In genomic region chr16:18626376-18626878, GRCm38 (mm10) we compare ENCODE assay signal across 7 mouse cellular contexts. TPM values are rescaled to one million over a fixed set of nuclear protein-coding genes. Genes with fewer than 3 reads are reported as not detected.
DNase-seq lines count a peak whose midpoint lies in the region; ATAC-seq and TF ChIP-seq lines count a peak whose summit lies in the region.

TSS of gene Gm49601 (minus strand) at chr16:18626427.

- no peaks in the 10 kb centered on the region for H3K9me3 ChIP-seq in embryonic facial prominence, embryonic 11.5 days (replicated peaks; ENCODE audit: control insufficient read depth, low read length)
- H3K9me3 ChIP-seq in limb, embryonic 12.5 days = no peaks in the 10 kb centered on the region
- H3K9me3 ChIP-seq in midbrain, embryonic 15.5 days = no peaks in the 10 kb centered on the region

- no peak; the same call in 1 of the 2 replicates for TF ChIP-seq CTCF in heart, adult 2 months (IDR thresholded peaks at IDR 0.05)
- peak; percentile 78 for TF ChIP-seq CTCF in kidney, adult 2 months (conservative IDR thresholded peaks at IDR 0.05; ENCODE audit: insufficient read depth, insufficient read length, low read depth, low read length)

- H3K4me2 ChIP-seq in embryonic facial prominence, embryonic 11.5 days (ENCODE audit: low read depth, low read length) = peak within 1 kb of the TSS; percentile 89
- peak within 1 kb of the TSS; percentile 73 for H3K4me2 ChIP-seq in limb, embryonic 12.5 days
- H3K4me2 ChIP-seq in midbrain, embryonic 15.5 days = peak within 1 kb of the TSS; percentile 94

- H3K27ac ChIP-seq in embryonic facial prominence, embryonic 11.5 days (replicated peaks; ENCODE audit: low read depth, low read length) = no peak within 1 kb of the TSS
- peak within 1 kb of the TSS; percentile 17; the same call in 1 of the 2 replicates for H3K27ac ChIP-seq in heart, adult 2 months
- no peak within 1 kb of the TSS for H3K27ac ChIP-seq in kidney, adult 2 months (ENCODE audit: insufficient read depth, low read depth, low read length)
- H3K27ac ChIP-seq in limb, embryonic 12.5 days = no peak within 1 kb of the TSS
- no peak within 1 kb of the TSS for H3K27ac ChIP-seq in midbrain, embryonic 15.5 days

- H3K9ac ChIP-seq in embryonic facial prominence, embryonic 11.5 days (replicated peaks; ENCODE audit: low read length) = peak within 1 kb of the TSS; percentile 54
- H3K9ac ChIP-seq in heart, adult 2 months (ENCODE audit: low read depth, low read length) = peak within 1 kb of the TSS; percentile 37
- peak within 1 kb of the TSS; percentile 57 for H3K9ac ChIP-seq in limb, embryonic 12.5 days (replicated peaks)
- H3K9ac ChIP-seq in midbrain, embryonic 15.5 days = peak within 1 kb of the TSS; percentile 45

- H3K4me3 ChIP-seq in embryonic facial prominence, embryonic 11.5 days (ENCODE audit: low read depth, low read length) = peak within 1 kb of the TSS; percentile 47
- H3K4me3 ChIP-seq in heart, adult 2 months = peak within 1 kb of the TSS; percentile 55
- H3K4me3 ChIP-seq in kidney, adult 2 months (ENCODE audit: insufficient read depth, low read depth, low read length) = peak within 1 kb of the TSS; percentile 36; the same call in 1 of the 2 replicates
- H3K4me3 ChIP-seq in limb, embryonic 12.5 days (replicated peaks) = peak within 1 kb of the TSS; percentile 54
- peak within 1 kb of the TSS; percentile 84 for H3K4me3 ChIP-seq in midbrain, embryonic 15.5 days

- peaks cover 49% of the 10 kb centered on the region for H3K27me3 ChIP-seq in embryonic facial prominence, embryonic 11.5 days (ENCODE audit: control insufficient read depth, insufficient read depth, low read length)
- peaks cover 2% of the 10 kb centered on the region; the same call in 1 of the 2 replicates for H3K27me3 ChIP-seq in heart, adult 2 months (ENCODE audit: control insufficient read depth, insufficient read depth, low read length)
- H3K27me3 ChIP-seq in kidney, adult 2 months (replicated peaks; ENCODE audit: control insufficient read depth, insufficient read depth, low read length) = no peaks in the 10 kb centered on the region; the same call in 1 of the 2 replicates
- H3K27me3 ChIP-seq in limb, embryonic 12.5 days = peaks cover 75% of the 10 kb centered on the region
- peaks cover 48% of the 10 kb centered on the region for H3K27me3 ChIP-seq in midbrain, embryonic 15.5 days (replicated peaks)

- H3K36me3 ChIP-seq in embryonic facial prominence, embryonic 11.5 days (replicated peaks; ENCODE audit: control insufficient read depth, insufficient read depth, low read depth, low read length) = peaks cover 4% of the 10 kb centered on the region
- H3K36me3 ChIP-seq in heart, adult 2 months (ENCODE audit: control insufficient read depth, insufficient read depth, low read length) = no peaks in the 10 kb centered on the region
- H3K36me3 ChIP-seq in kidney, adult 2 months (ENCODE audit: control insufficient read depth, insufficient read depth, low read length) = no peaks in the 10 kb centered on the region
- H3K36me3 ChIP-seq in limb, embryonic 12.5 days = peaks cover 37% of the 10 kb centered on the region
- H3K36me3 ChIP-seq in midbrain, embryonic 15.5 days (replicated peaks) = peaks cover 39% of the 10 kb centered on the region

- TF ChIP-seq POLR2A in heart, adult 2 months (IDR thresholded peaks at IDR 0.05; ENCODE audit: insufficient read depth, low read depth, low read length) = no peak
- no peak for TF ChIP-seq POLR2A in kidney, adult 2 months (IDR thresholded peaks at IDR 0.05; ENCODE audit: low read depth, low read length)

- H3K4me1 ChIP-seq in embryonic facial prominence, embryonic 11.5 days (ENCODE audit: control insufficient read depth, insufficient read depth, low read length) = peaks cover 10% of the 10 kb centered on the region
- no peaks in the 10 kb centered on the region for H3K4me1 ChIP-seq in heart, adult 2 months (ENCODE audit: control insufficient read depth, insufficient read depth, low read length)
- no peaks in the 10 kb centered on the region for H3K4me1 ChIP-seq in kidney, adult 2 months (ENCODE audit: control insufficient read depth, insufficient read depth, low read length)
- peaks cover 42% of the 10 kb centered on the region for H3K4me1 ChIP-seq in limb, embryonic 12.5 days (replicated peaks)
- H3K4me1 ChIP-seq in midbrain, embryonic 15.5 days = peaks cover 52% of the 10 kb centered on the region

- no peaks in the 10 kb centered on the region for H3K79me2 ChIP-seq in heart, adult 2 months (replicated peaks; ENCODE audit: control insufficient read depth, insufficient read depth, low read length)

- 0 out of 2 replicates have a peak, but pooled peaks have one; percentile 15 for ATAC-seq in embryonic facial prominence, embryonic 11.5 days (replicated peaks; ENCODE audit: insufficient number of reproducible peaks, low FRiP score, low TSS enrichment, low read depth)
- peak; percentile 23; the same call in 1 of the 2 replicates for ATAC-seq in limb, embryonic 12.5 days (ENCODE audit: insufficient number of reproducible peaks, insufficient read depth, low FRiP score, low TSS enrichment, low read depth)
- peak; percentile 4 for ATAC-seq in midbrain, embryonic 15.5 days (replicated peaks)

- no peak for TF ChIP-seq EP300 in heart, adult 2 months (IDR thresholded peaks at IDR 0.05; ENCODE audit: insufficient read depth, low read depth, low read length)

- intact Hi-C loops in heart, adult 2 months (cut with DNase I) = loop anchor here (2.0 to 5.0 kb wide), 4 partner anchors 52 to 231 kb away; partner anchors contain the start of genes Cdc45 and Ufd1

- DNase-seq in adrenal gland, postnatal 25 days = peak; percentile 83
- peak; percentile 85 for DNase-seq in embryonic facial prominence, embryonic 11.5 days (ENCODE audit: low spot score)
- peak; percentile 88 to 90 for DNase-seq in heart, adult 2 months
- peak; percentile 82 for DNase-seq in kidney, adult 2 months
- peak; percentile 59 to 78 for DNase-seq in spleen, adult 18-20 months

- under 1% methylated on average over 49 of the region's 65 CpGs for WGBS in embryonic facial prominence, embryonic 11.5 days
- WGBS in heart, adult 2 months = under 1% methylated on average over 65 of the region's 65 CpGs
- WGBS in kidney, adult 2 months = 1% methylated on average over 65 of the region's 65 CpGs
- WGBS in limb, embryonic 12.5 days = under 1% methylated on average over 65 of the region's 65 CpGs
- under 1% methylated on average over 61 of the region's 65 CpGs for WGBS in midbrain, embryonic 15.5 days

RNA-seq across cellular contexts. Expression of gene Gm49601, which starts in this region (rescaled TPM):
- 2.8 and 5.5 TPM in 2 replicates for total RNA-seq in adrenal gland, postnatal 25 days (2021)
- 1.1 and 3.0 TPM in 2 replicates for polyA plus RNA-seq in embryonic facial prominence, embryonic 11.5 days (2014; fragmentation: Nextera tagmentation; extraction: Ambion mirVana)
- total RNA-seq in heart, adult 2 months (2021) = 1 to 10 TPM; 1.1 TPM
- polyA plus RNA-seq in heart, adult 2 months (2012; rRNA removed) = 3.1 and 4.9 TPM in 2 replicates
- 1.1 and 1.4 TPM in 2 replicates for polyA plus RNA-seq in kidney, adult 2 months (2012; rRNA removed)
- 5.2 and 6.8 TPM in 2 replicates for polyA plus RNA-seq in limb, embryonic 12.5 days (2016; fragmentation: Nextera tagmentation; extraction: Ambion mirVana)
- polyA plus RNA-seq in midbrain, embryonic 15.5 days (2015; fragmentation: Nextera tagmentation; extraction: Ambion mirVana) = 22.8 and 23.3 TPM in 2 replicates
